Mouse (Mus musculus) kidney, adult 11 months (tissue): ENCODE measurements around the gene Tpo.

Experiments used
- DNase-seq: peaks from one replicate; pipeline ENCODE4 v3.0.0; 2022

Gene Tpo

DNA sequence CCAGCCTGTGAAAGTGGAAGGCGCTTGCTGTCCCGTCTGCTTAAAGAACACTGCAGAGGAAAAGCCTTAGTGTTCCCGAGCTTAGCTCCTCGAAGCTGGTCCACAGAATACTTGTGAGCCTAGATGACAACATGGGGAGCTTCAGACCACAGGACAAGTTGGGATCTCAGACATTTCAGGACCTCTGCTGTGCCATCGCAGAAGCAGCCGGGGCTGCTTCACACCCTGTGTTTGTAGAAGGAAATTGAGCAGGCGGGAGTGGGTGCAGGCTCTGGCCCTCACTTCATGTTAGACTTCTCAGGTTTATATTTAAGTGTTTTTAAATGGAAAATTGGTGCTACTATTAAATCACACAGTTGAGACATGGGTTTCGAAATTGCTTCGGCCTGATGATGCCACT is 116.9 kb downstream of the Tpo start:
- DNase-seq, result no peak

DNA sequence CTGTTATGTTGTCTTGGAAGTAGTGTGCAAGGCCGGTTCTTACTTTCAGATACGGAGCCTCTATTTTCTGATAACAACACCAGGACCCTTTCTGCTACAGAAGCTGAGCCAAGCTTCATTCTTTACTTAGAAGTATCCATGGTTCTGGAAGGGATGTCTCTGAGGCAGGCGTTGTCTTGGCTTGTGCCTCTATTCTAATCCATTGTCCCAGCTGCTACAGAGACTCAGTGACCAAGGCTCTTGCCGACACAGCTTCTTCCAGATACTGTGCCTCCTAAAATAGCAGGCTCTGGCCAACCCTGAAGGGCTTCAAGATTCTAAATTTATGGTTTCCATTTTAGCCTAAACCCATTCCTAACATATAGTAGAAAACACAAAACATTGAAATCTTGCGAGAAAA is 123.7 kb downstream of the Tpo start:
- DNase-seq, result no peak

DNA sequence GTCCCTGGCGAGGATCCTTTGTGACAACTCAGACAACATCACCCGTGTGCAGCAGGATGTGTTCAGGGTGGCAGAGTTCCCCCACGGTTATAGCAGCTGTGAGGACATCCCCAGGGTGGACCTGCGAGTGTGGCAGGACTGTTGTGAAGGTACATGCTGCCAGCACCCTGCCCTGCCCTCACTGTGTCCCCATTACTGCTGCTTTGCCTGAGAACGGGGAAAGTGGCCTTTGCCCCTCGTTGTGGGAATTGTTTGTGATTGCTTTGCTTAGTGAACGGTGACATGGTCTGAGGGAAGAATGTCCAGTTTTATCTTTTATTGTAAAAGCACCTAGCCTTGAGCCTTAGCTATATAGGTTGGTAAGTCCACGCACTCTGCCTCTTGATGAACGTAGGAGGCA is 125.8 kb downstream of the Tpo start:
- no peak for DNase-seq
